Mouse (Mus musculus): ENCODE data around the gene Cela3b. TPM values are rescaled to one million over a fixed set of nuclear protein-coding genes. Genes with fewer than 3 reads are reported as not detected.

Gene Cela3b
- total and polyA plus RNA-seq, 3 experiments, result not detected

GRCm38 (mm10) chr4:137458310-137458709, 28.0 kb upstream of the Cela3b start:
- Histone ChIP-seq H3K27me3 (ENCODE audit: insufficient read depth, low read length) (peaks cover 6% of the 10 kb centered on the region; the same call in 1 of the 2 replicates), H3K9me3 (replicated peaks) (no peaks in the 10 kb centered on the region), H3K4me3 (ENCODE audit: low read depth, low read length) (no peak overlapping the region), H3K36me3 (replicated peaks) (no peaks in the 10 kb centered on the region), H3K4me1 (ENCODE audit: insufficient read depth, low read depth, low read length) (no peaks in the 10 kb centered on the region)
- no peak for DNase-seq (ENCODE audit: low spot score)
- TF ChIP-seq POLR2AphosphoS5 (IDR thresholded peaks at IDR 0.05; ENCODE audit: insufficient replicate concordance, low read depth, low read length), result no peak
- TF ChIP-seq TAL1 (conservative IDR thresholded peaks at IDR 0.05; ENCODE audit: low read depth, low read length), result no peak
- no peak for TF ChIP-seq GATA1 (IDR thresholded peaks at IDR 0.05; ENCODE audit: borderline replicate concordance, low read length)
- no peak for TF ChIP-seq CTCF (IDR thresholded peaks at IDR 0.05; ENCODE audit: low read depth, low read length)
- no peak for TF ChIP-seq GATA2 (IDR thresholded peaks at IDR 0.05; ENCODE audit: borderline replicate concordance, low read depth, low read length)
- no peak for ATAC-seq (ENCODE audit: extremely low read depth, insufficient number of reproducible peaks, low FRiP score, poor library complexity, severe bottlenecking)

GRCm38 (mm10) chr4:137457292-137457691, 27.0 kb upstream of the Cela3b start:
- H3K4me1 ChIP-seq (ENCODE audit: insufficient read depth, low read depth, low read length), result no peaks in the 10 kb centered on the region
- no peaks in the 10 kb centered on the region for H3K9me3 ChIP-seq (replicated peaks)
- no peaks in the 10 kb centered on the region for H3K36me3 ChIP-seq (replicated peaks)
- H3K27me3 ChIP-seq (ENCODE audit: insufficient read depth, low read length), result peaks cover 3% of the 10 kb centered on the region; the same call in 1 of the 2 replicates
- no peak overlapping the region for H3K4me3 ChIP-seq (ENCODE audit: low read depth, low read length)
- ATAC-seq (ENCODE audit: extremely low read depth, insufficient number of reproducible peaks, low FRiP score, poor library complexity, severe bottlenecking) (no peak), DNase-seq (ENCODE audit: low spot score) (no peak)
- TF ChIP-seq GATA2 (IDR thresholded peaks at IDR 0.05; ENCODE audit: borderline replicate concordance, low read depth, low read length) (no peak), TAL1 (conservative IDR thresholded peaks at IDR 0.05; ENCODE audit: low read depth, low read length) (no peak), CTCF (IDR thresholded peaks at IDR 0.05; ENCODE audit: low read depth, low read length) (no peak), GATA1 (IDR thresholded peaks at IDR 0.05; ENCODE audit: borderline replicate concordance, low read length) (no peak), POLR2AphosphoS5 (IDR thresholded peaks at IDR 0.05; ENCODE audit: insufficient replicate concordance, low read depth, low read length) (no peak)

GRCm38 (mm10) chr4:137456581-137456980, 26.2 kb upstream of the Cela3b start:
- DNase-seq (ENCODE audit: low spot score), result no peak
- no peak overlapping the region for H3K4me3 ChIP-seq (ENCODE audit: low read depth, low read length)
- TF ChIP-seq POLR2AphosphoS5 (IDR thresholded peaks at IDR 0.05; ENCODE audit: insufficient replicate concordance, low read depth, low read length) (no peak), GATA1 (IDR thresholded peaks at IDR 0.05; ENCODE audit: borderline replicate concordance, low read length) (no peak), CTCF (IDR thresholded peaks at IDR 0.05; ENCODE audit: low read depth, low read length) (no peak), GATA2 (IDR thresholded peaks at IDR 0.05; ENCODE audit: borderline replicate concordance, low read depth, low read length) (no peak), TAL1 (conservative IDR thresholded peaks at IDR 0.05; ENCODE audit: low read depth, low read length) (no peak)

GRCm38 (mm10) chr4:137454582-137454981, 24.2 kb upstream of the Cela3b start:
- ATAC-seq (ENCODE audit: extremely low read depth, insufficient number of reproducible peaks, low FRiP score, poor library complexity, severe bottlenecking) (no peak), DNase-seq (ENCODE audit: low spot score) (no peak)
- TF ChIP-seq GATA1 (IDR thresholded peaks at IDR 0.05; ENCODE audit: borderline replicate concordance, low read length) (no peak), TAL1 (conservative IDR thresholded peaks at IDR 0.05; ENCODE audit: low read depth, low read length) (no peak), GATA2 (IDR thresholded peaks at IDR 0.05; ENCODE audit: borderline replicate concordance, low read depth, low read length) (no peak), CTCF (IDR thresholded peaks at IDR 0.05; ENCODE audit: low read depth, low read length) (no peak), POLR2AphosphoS5 (IDR thresholded peaks at IDR 0.05; ENCODE audit: insufficient replicate concordance, low read depth, low read length) (no peak)
- H3K27me3 ChIP-seq (ENCODE audit: insufficient read depth, low read length), result peaks cover 3% of the 10 kb centered on the region; the same call in 1 of the 2 replicates
- no peaks in the 10 kb centered on the region for H3K36me3 ChIP-seq (replicated peaks)
- no peak overlapping the region for H3K4me3 ChIP-seq (ENCODE audit: low read depth, low read length)
- H3K4me1 ChIP-seq (ENCODE audit: insufficient read depth, low read depth, low read length), result no peaks in the 10 kb centered on the region
- no peaks in the 10 kb centered on the region for H3K9me3 ChIP-seq (replicated peaks)

More at GRCm38 (mm10) chr4:137456581-137456980, 26.2 kb upstream of the Cela3b start:
- no peaks in the 10 kb centered on the region for H3K36me3 ChIP-seq (replicated peaks)
- H3K9me3 ChIP-seq (replicated peaks), result no peaks in the 10 kb centered on the region
- no peak for ATAC-seq (ENCODE audit: extremely low read depth, insufficient number of reproducible peaks, low FRiP score, poor library complexity, severe bottlenecking)
- H3K27me3 ChIP-seq (ENCODE audit: insufficient read depth, low read length), result peaks cover 3% of the 10 kb centered on the region; the same call in 1 of the 2 replicates
- H3K4me1 ChIP-seq (ENCODE audit: insufficient read depth, low read depth, low read length), result no peaks in the 10 kb centered on the region

- no peak within 1 kb of the TSS for H3K4me3 ChIP-seq (ENCODE audit: low read depth, low read length)
- DNase-seq (ENCODE audit: low spot score) (no peak), ATAC-seq (ENCODE audit: extremely low read depth, insufficient number of reproducible peaks, low FRiP score, poor library complexity, severe bottlenecking) (no peak)
- peaks cover 3% of the 10 kb centered on the region for H3K27me3 ChIP-seq (ENCODE audit: insufficient read depth, low read length)
- H3K36me3 ChIP-seq (replicated peaks), result no peaks in the 10 kb centered on the region
- H3K9me3 ChIP-seq (replicated peaks), result no peaks in the 10 kb centered on the region
- 0 out of 2 replicates have a peak, but pooled peaks cover 5% of the 10 kb centered on the region for H3K4me1 ChIP-seq (ENCODE audit: insufficient read depth, low read depth, low read length)
- TF ChIP-seq POLR2AphosphoS5 (IDR thresholded peaks at IDR 0.05; ENCODE audit: insufficient replicate concordance, low read depth, low read length) (no peak), GATA2 (IDR thresholded peaks at IDR 0.05; ENCODE audit: borderline replicate concordance, low read depth, low read length) (no peak), TAL1 (conservative IDR thresholded peaks at IDR 0.05; ENCODE audit: low read depth, low read length) (no peak), GATA1 (IDR thresholded peaks at IDR 0.05; ENCODE audit: borderline replicate concordance, low read length) (no peak), CTCF (IDR thresholded peaks at IDR 0.05; ENCODE audit: low read depth, low read length) (no peak)
Observed at GRCm38 (mm10) chr4:137453234-137453767, 23.0 kb upstream of the Cela3b start, which contains the start of gene 1700013G24Rik. Gene 1700013G24Rik, plus strand, starts transcription at chr4:137453284.

- H3K36me3 ChIP-seq (replicated peaks), result no peaks in the 10 kb centered on the region
- TF ChIP-seq CTCF (IDR thresholded peaks at IDR 0.05; ENCODE audit: low read depth, low read length) (no peak), POLR2AphosphoS5 (IDR thresholded peaks at IDR 0.05; ENCODE audit: insufficient replicate concordance, low read depth, low read length) (no peak), TAL1 (conservative IDR thresholded peaks at IDR 0.05; ENCODE audit: low read depth, low read length) (no peak), GATA1 (IDR thresholded peaks at IDR 0.05; ENCODE audit: borderline replicate concordance, low read length) (no peak), GATA2 (IDR thresholded peaks at IDR 0.05; ENCODE audit: borderline replicate concordance, low read depth, low read length) (no peak)
- peaks cover 7% of the 10 kb centered on the region; the same call in 1 of the 2 replicates for H3K27me3 ChIP-seq (ENCODE audit: insufficient read depth, low read length)
- 0 out of 2 replicates have a peak, but pooled peaks cover 5% of the 10 kb centered on the region for H3K4me1 ChIP-seq (ENCODE audit: insufficient read depth, low read depth, low read length)
- no peak for ATAC-seq (ENCODE audit: extremely low read depth, insufficient number of reproducible peaks, low FRiP score, poor library complexity, severe bottlenecking)
- no peak overlapping the region for H3K4me3 ChIP-seq (ENCODE audit: low read depth, low read length)
- DNase-seq (ENCODE audit: low spot score), result no peak
- H3K9me3 ChIP-seq (replicated peaks), result no peaks in the 10 kb centered on the region
Observed at GRCm38 (mm10) chr4:137452190-137452589, 21.9 kb upstream of the Cela3b start.

Data from G1E (cell line).